Mouse (Mus musculus) heart, embryonic 14.5 days (tissue): ENCODE data around the gene 6820408C15Rik. TPM values are rescaled to one million over a fixed set of nuclear protein-coding genes. Genes with fewer than 3 reads are reported as not detected.
A peak's percentile ranks its signal among the peaks of the same experiment; 100 is the strongest.

Experiments used
- ATAC-seq: fragments of 200-750 bp; cut with Nextera tagmentation; 2 replicates; pipeline ENCODE4 v1.8.0; 2017; ENCODE audit warnings: low read depth, moderate TSS enrichment; ENCODE audit not compliant: insufficient number of reproducible peaks, insufficient read depth, low FRiP score
- H3K27ac ChIP-seq, 2 experiments: fragments of 200-500 bp in 1 of 2; fragments of 300-500 bp in 1 of 2; sonication (generic) in 1 of 2; replicated peaks in 1 of 2; 2 replicates each; pipeline ENCODE4 v1.5.1; 2012 to 2014; ENCODE audit warnings: low read depth in 2 of 2, low read length in 2 of 2, control low read depth in 1 of 2, mild to moderate bottlenecking in 1 of 2, mixed read lengths in 1 of 2; ENCODE audit not compliant: control insufficient read depth in 1 of 2, insufficient read depth in 1 of 2
- H3K27me3 ChIP-seq: fragments of 300-500 bp; sonication (generic); 2 replicates; pipeline ENCODE4 v1.6.1; 2014; ENCODE audit warnings: mild to moderate bottlenecking, low read length, control low read depth; ENCODE audit not compliant: control insufficient read depth, insufficient read depth
- H3K36me3 ChIP-seq: fragments of 300-500 bp; sonication (generic); 2 replicates; pipeline ENCODE4 v1.6.1; 2014; ENCODE audit warnings: mild to moderate bottlenecking, control low read depth, low read length, mixed read lengths; ENCODE audit not compliant: control insufficient read depth, insufficient read depth
- H3K4me1 ChIP-seq, 2 experiments: fragments of 200-500 bp in 1 of 2; fragments of 300-500 bp in 1 of 2; sonication (generic) in 1 of 2; 2 replicates each; pipeline ENCODE4 v1.6.1; 2012 to 2014; ENCODE audit warnings: low read length in 2 of 2, control low read depth in 1 of 2, mixed read lengths in 1 of 2; ENCODE audit not compliant: control insufficient read depth in 2 of 2, insufficient read depth in 2 of 2
- H3K4me2 ChIP-seq: fragments of 300-500 bp; sonication (generic); 2 replicates; pipeline ENCODE4 v1.6.1; 2014; ENCODE audit warnings: mild to moderate bottlenecking, low read length
- H3K4me3 ChIP-seq, 2 experiments: fragments of 200-500 bp in 1 of 2; fragments of 300-500 bp in 1 of 2; sonication (generic) in 1 of 2; 2 replicates each; pipeline ENCODE4 v1.5.1; 2012 to 2014; ENCODE audit warnings: low read length in 2 of 2, mild to moderate bottlenecking in 2 of 2, control low read depth in 1 of 2, low read depth in 1 of 2, moderate library complexity in 1 of 2; ENCODE audit not compliant: control insufficient read depth in 1 of 2, insufficient read depth in 1 of 2
- H3K9ac ChIP-seq: fragments of 300-500 bp; sonication (generic); 2 replicates; pipeline ENCODE4 v1.6.1; 2014; ENCODE audit warnings: mild to moderate bottlenecking, low read length
- H3K9me3 ChIP-seq: fragments of 300-500 bp; sonication (generic); 2 replicates; pipeline ENCODE4 v1.6.1; 2016; ENCODE audit warnings: low read length, control low read depth; ENCODE audit not compliant: control insufficient read depth
- WGBS: fragments of 180-500 bp; shearing (Covaris S2); extraction: QIAGEN DNeasy Blood & Tissue Kit; methylation state at CpG from one replicate; pipeline ENCODE4 v1.1.7; 2014; 5-methylcytosine and 5-hydroxymethylcytosine counted together
- polyA plus RNA-seq: library from polyadenylated mRNA; unstranded; fragments of >200 nt; fragmentation: Nextera tagmentation; extraction: Ambion mirVana; gene quantifications from 2 replicates; pipeline ENCODE4 v1.2.1, GENCODE M21; 2014

Gene 6820408C15Rik
- polyA plus RNA-seq, 1 experiment from 2014 or later = 1.8 TPM

DNA sequence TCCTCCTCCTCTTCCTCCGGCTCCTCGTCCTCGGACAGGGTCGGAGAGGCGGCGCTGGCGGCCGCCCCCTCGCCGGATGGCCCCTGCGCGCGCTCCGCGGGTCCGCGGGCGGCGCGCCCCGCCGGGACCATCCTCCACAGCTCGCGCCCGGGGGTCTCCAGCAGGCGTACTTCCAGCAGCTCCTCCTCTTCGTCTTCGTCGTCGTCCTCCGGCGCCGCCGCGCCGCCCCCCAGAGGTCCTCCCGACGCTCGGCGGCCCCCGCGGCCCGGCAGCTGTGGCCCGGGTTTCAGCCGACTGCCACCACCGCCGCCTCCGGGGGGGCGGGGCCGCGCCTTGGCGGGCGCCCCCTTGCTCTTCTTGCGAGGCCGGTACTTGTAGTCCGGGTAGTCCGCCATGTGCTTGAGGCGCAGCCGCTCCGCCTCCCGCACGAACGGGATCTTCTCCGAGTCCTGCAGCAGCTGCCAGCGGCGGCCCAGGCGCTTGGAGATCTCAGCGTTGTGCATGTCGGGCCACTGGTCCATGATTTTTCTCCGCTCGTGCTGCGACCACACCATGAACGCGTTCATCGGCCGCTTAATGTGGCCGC is 18.3 kb upstream of the 6820408C15Rik start:
- WGBS = under 1% methylated on average over 61 of the region's 77 CpGs

GRCm38 (mm10) chr2:152397680-152398435 is 17.5 kb upstream of the 6820408C15Rik start, which contains the start of gene Sox12:
Gene Sox12 (minus strand): TSS chr2:152398063.
- Histone ChIP-seq H3K36me3 (peaks cover 17% of the 10 kb centered on the region), H3K4me2 (peak within 1 kb of the TSS; percentile 97), H3K27me3 (no peaks in the 10 kb centered on the region), H3K4me1 (peaks cover 14 to 38% of the 10 kb centered on the region in 2 experiments), H3K9ac (peak within 1 kb of the TSS; percentile 99), H3K27ac (peak within 1 kb of the TSS; percentile 99 to 100), H3K4me3 (peak within 1 kb of the TSS; percentile 95 to 99), H3K9me3 (no peaks in the 10 kb centered on the region)
- peak; percentile 58 for ATAC-seq
- WGBS = under 1% methylated on average over 88 of the region's 104 CpGs

More for the DNA sequence above, 18.3 kb upstream of the 6820408C15Rik start:
- peaks cover 14 to 38% of the 10 kb centered on the region in 2 experiments for H3K4me1 ChIP-seq
- no peaks in the 10 kb centered on the region for H3K27me3 ChIP-seq
- 0 out of 2 replicates have a peak, but pooled peaks have one; percentile 6 for ATAC-seq
- H3K9ac ChIP-seq = peak overlapping the region; percentile 99
- H3K27ac ChIP-seq = peak overlapping the region; percentile 99 to 100
- no peaks in the 10 kb centered on the region for H3K9me3 ChIP-seq
- peak overlapping the region; percentile 95 to 99 for H3K4me3 ChIP-seq
- peak overlapping the region; percentile 97 for H3K4me2 ChIP-seq
- peaks cover 17% of the 10 kb centered on the region for H3K36me3 ChIP-seq

- Histone ChIP-seq H3K36me3 (peaks cover 17% of the 10 kb centered on the region), H3K4me3 (peak overlapping the region; percentile 95 to 99), H3K9me3 (no peaks in the 10 kb centered on the region), H3K4me2 (peak overlapping the region; percentile 97), H3K9ac (peak overlapping the region; percentile 99), H3K4me1 (peaks cover 11 to 32% of the 10 kb centered on the region in 2 experiments), H3K27ac (peak overlapping the region; percentile 97 to 100), H3K27me3 (no peaks in the 10 kb centered on the region)
- ATAC-seq = peak; percentile 81
- WGBS = under 1% methylated on average over 38 of the region's 38 CpGs
These were observed 16.7 kb upstream of the 6820408C15Rik start for GRCm38 (mm10) chr2:152398691-152399090.

- no peak for ATAC-seq
- Histone ChIP-seq H3K27ac (peak overlapping the region; percentile 97 to 100), H3K4me1 (peaks cover 8 to 27% of the 10 kb centered on the region in 2 experiments), H3K27me3 (no peaks in the 10 kb centered on the region), H3K36me3 (peaks cover 13% of the 10 kb centered on the region), H3K9ac (peak overlapping the region; percentile 99), H3K4me2 (peak overlapping the region; percentile 97), H3K4me3 (peak overlapping the region; percentile 95 to 99), H3K9me3 (no peaks in the 10 kb centered on the region)
- WGBS = 1% methylated on average over 13 of the region's 13 CpGs
These were observed 16.3 kb upstream of the 6820408C15Rik start for GRCm38 (mm10) chr2:152399122-152399542.

DNA sequence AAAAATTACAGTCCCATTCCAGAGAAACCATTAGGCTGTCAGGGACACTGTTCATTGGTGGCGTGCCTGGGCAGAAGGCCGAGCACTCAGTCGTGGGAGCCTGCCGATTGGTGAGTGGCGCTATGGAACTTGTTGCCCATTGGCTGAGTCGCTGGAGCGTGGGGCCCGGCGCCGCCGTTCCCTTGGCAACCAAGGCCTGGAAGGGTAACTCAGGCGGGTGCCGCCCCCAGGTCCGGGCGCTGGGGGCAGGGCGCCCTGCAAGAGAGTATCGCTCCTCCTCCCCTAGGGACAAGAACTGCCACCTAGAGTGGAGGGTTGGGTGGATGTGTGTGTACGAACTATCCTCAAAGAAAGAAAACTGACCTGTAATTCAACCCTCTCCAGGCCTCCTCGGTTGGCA is 9.3 kb upstream of the 6820408C15Rik start:
- Histone ChIP-seq H3K27me3 (no peaks in the 10 kb centered on the region), H3K4me1 (peaks cover 17 to 24% of the 10 kb centered on the region in 2 experiments), H3K27ac (peak overlapping the region; percentile 70 to 71), H3K9ac (peak overlapping the region; percentile 64), H3K36me3 (no peaks in the 10 kb centered on the region), H3K9me3 (no peaks in the 10 kb centered on the region), H3K4me3 (peak overlapping the region; percentile 40 to 41), H3K4me2 (peak overlapping the region; percentile 67)
- peak; percentile 95 for ATAC-seq
- 1% methylated on average over 19 of the region's 19 CpGs for WGBS

DNA sequence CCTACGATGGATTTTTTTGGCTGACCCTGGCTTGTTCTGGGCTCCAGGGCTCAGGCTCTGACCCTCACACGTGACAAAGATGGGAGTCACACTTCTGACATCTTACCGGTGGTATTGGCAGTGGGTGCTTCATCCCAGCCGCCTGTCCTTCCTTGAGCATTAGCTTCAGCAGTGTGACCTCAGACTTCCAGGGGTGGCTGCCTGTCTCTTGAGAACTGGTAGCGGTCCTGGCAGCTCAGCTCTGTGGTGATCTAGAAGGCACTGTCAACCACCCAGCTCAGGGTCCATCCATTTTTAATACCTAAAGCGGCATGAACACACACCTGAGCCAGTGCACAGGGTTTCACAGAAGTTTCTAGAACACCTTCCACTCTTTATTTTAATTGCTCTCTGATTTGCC is 5.6 kb upstream of the 6820408C15Rik start:
- Histone ChIP-seq H3K4me2 (no peak overlapping the region), H3K27me3 (no peaks in the 10 kb centered on the region), H3K27ac (peak overlapping the region; percentile 96 to 99), H3K4me3 (no peak overlapping the region), H3K9me3 (no peaks in the 10 kb centered on the region), H3K9ac (no peak overlapping the region), H3K4me1 (peaks cover 22 to 37% of the 10 kb centered on the region in 2 experiments), H3K36me3 (peaks cover 7% of the 10 kb centered on the region; the same call in 1 of the 2 replicates)
- no peak for ATAC-seq
- 70% methylated on average over 6 of the region's 6 CpGs for WGBS

GRCm38 (mm10) chr2:152410971-152411371 is 4.4 kb upstream of the 6820408C15Rik start:
- H3K4me1 ChIP-seq = peaks cover 24 to 38% of the 10 kb centered on the region in 2 experiments
- 0 out of 2 replicates have a peak, but pooled peaks cover under 1% of the 10 kb centered on the region for H3K9me3 ChIP-seq
- peak; percentile 62 for ATAC-seq
- H3K4me2 ChIP-seq = peak overlapping the region; percentile 93
- H3K27me3 ChIP-seq = no peaks in the 10 kb centered on the region
- H3K9ac ChIP-seq = peak overlapping the region; percentile 100
- peak overlapping the region; percentile 82 to 94 for H3K4me3 ChIP-seq
- peaks cover 7% of the 10 kb centered on the region; the same call in 1 of the 2 replicates for H3K36me3 ChIP-seq
- peak overlapping the region; percentile 96 to 99 for H3K27ac ChIP-seq
- 0% methylated on average over 15 of the region's 15 CpGs for WGBS
